Mouse (Mus musculus) forebrain, embryonic 11.5 days (tissue): ENCODE results near the gene Tmem63a. TPM values are rescaled to one million over a fixed set of nuclear protein-coding genes. Genes with fewer than 3 reads are reported as not detected.
A peak's percentile ranks its signal among the peaks of the same experiment; 100 is the strongest.
"Not testable (repeated sequence)": the region's sequence is repeated elsewhere in the genome, so short reads cannot be mapped to it uniquely, and the experiment has no call there.

Experiments
- ATAC-seq: fragments of 200-750 bp; cut with Nextera tagmentation; replicated peaks from 2 replicates; pipeline ENCODE4 v1.8.0; 2017; ENCODE audit warnings: moderate TSS enrichment; ENCODE audit not compliant: low FRiP score
- DNase-seq: peaks from one replicate; pipeline ENCODE4 v3.0.0-alpha.2; 2017; ENCODE audit warnings: low spot score
- H3K27ac ChIP-seq: fragments of 300-500 bp; sonication (generic); 2 replicates; pipeline ENCODE4 v1.5.1; 2014; ENCODE audit warnings: low read depth, low read length
- H3K27me3 ChIP-seq: fragments of 300-500 bp; sonication (generic); 2 replicates; pipeline ENCODE4 v1.6.1; 2014; ENCODE audit warnings: mild to moderate bottlenecking, low read length, mixed read lengths; ENCODE audit not compliant: control insufficient read depth, insufficient read depth
- H3K36me3 ChIP-seq: fragments of 300-500 bp; sonication (generic); 2 replicates; pipeline ENCODE4 v1.6.1; 2014; ENCODE audit warnings: mild to moderate bottlenecking, low read length, moderate library complexity, mixed read lengths; ENCODE audit not compliant: control insufficient read depth, insufficient read depth
- H3K4me1 ChIP-seq: fragments of 300-500 bp; sonication (generic); replicated peaks from 2 replicates; pipeline ENCODE4 v1.6.1; 2014; ENCODE audit warnings: low read length, mixed read lengths; ENCODE audit not compliant: control insufficient read depth, insufficient read depth
- H3K4me2 ChIP-seq: fragments of 300-500 bp; sonication (generic); 2 replicates; pipeline ENCODE4 v1.6.1; 2014; ENCODE audit warnings: low read depth, mild to moderate bottlenecking, low read length, moderate library complexity, mixed read lengths; ENCODE audit not compliant: severe bottlenecking
- H3K4me3 ChIP-seq: fragments of 300-500 bp; sonication (generic); 2 replicates; pipeline ENCODE4 v1.5.1; 2014; ENCODE audit warnings: low read depth, low read length
- H3K9ac ChIP-seq: fragments of 300-500 bp; sonication (generic); 2 replicates; pipeline ENCODE4 v1.6.1; 2014; ENCODE audit warnings: low read length
- H3K9me3 ChIP-seq: fragments of 300-500 bp; sonication (generic); 2 replicates; pipeline ENCODE4 v1.6.1; 2016; ENCODE audit warnings: low read length, mixed read lengths; ENCODE audit not compliant: control insufficient read depth
- WGBS: fragments of 180-500 bp; shearing (Covaris S2); extraction: QIAGEN DNeasy Blood & Tissue Kit; methylation state at CpG from one replicate; pipeline ENCODE4 v1.1.7; 2014; 5-methylcytosine and 5-hydroxymethylcytosine counted together
- polyA plus RNA-seq: library from polyadenylated mRNA; unstranded; fragments of >200 nt; fragmentation: Nextera tagmentation; extraction: Ambion mirVana; gene quantifications from 2 replicates; pipeline ENCODE4 v1.2.1, GENCODE M21; 2014

Gene Tmem63a
- polyA plus RNA-seq, 1 experiment from 2014 or later, result 2.7 TPM

- H3K9ac ChIP-seq, result no peak overlapping the region
- ATAC-seq, result no peak
Observed at GRCm38 (mm10) chr1:180979484-180980251, 37.5 kb downstream of the Tmem63a start.

GRCm38 (mm10) chr1:180980464-180980863, 38.3 kb downstream of the Tmem63a start:
- H3K36me3 ChIP-seq, result no peaks in the 10 kb centered on the region
- no peaks in the 10 kb centered on the region for H3K9me3 ChIP-seq
- WGBS, result 61% methylated on average over 2 of the region's 2 CpGs
- H3K4me2 ChIP-seq, result no peak overlapping the region
- H3K27me3 ChIP-seq, result no peaks in the 10 kb centered on the region
- H3K27ac ChIP-seq, result no peak overlapping the region
- DNase-seq (no peak), ATAC-seq (no peak)
- H3K4me1 ChIP-seq, result no peaks in the 10 kb centered on the region
- H3K4me3 ChIP-seq, result no peak overlapping the region
- H3K9ac ChIP-seq, result no peak overlapping the region

More at GRCm38 (mm10) chr1:180979484-180980251, 37.5 kb downstream of the Tmem63a start:
- Histone ChIP-seq H3K27ac (no peak overlapping the region), H3K9me3 (no peaks in the 10 kb centered on the region), H3K36me3 (no peaks in the 10 kb centered on the region), H3K4me2 (no peak overlapping the region), H3K27me3 (no peaks in the 10 kb centered on the region), H3K4me3 (no peak overlapping the region), H3K4me1 (no peaks in the 10 kb centered on the region)
- no peak for DNase-seq
- WGBS, result 85% methylated on average over 23 of the region's 24 CpGs

GRCm38 (mm10) chr1:180981298-180982046, 39.3 kb downstream of the Tmem63a start:
- not testable (repeated sequence) for H3K27ac ChIP-seq, H3K4me3 ChIP-seq, H3K9me3 ChIP-seq, ATAC-seq, H3K27me3 ChIP-seq, H3K9ac ChIP-seq, H3K36me3 ChIP-seq, H3K4me1 ChIP-seq, H3K4me2 ChIP-seq, DNase-seq
- WGBS, result 84% methylated on average over 7 of the region's 7 CpGs

GRCm38 (mm10) chr1:180986701-180987100, 44.6 kb downstream of the Tmem63a start:
- Histone ChIP-seq H3K9me3 (no peaks in the 10 kb centered on the region), H3K27me3 (no peaks in the 10 kb centered on the region), H3K4me3 (no peak overlapping the region), H3K4me1 (no peaks in the 10 kb centered on the region), H3K27ac (no peak overlapping the region), H3K4me2 (no peak overlapping the region), H3K36me3 (no peaks in the 10 kb centered on the region), H3K9ac (no peak overlapping the region)
- WGBS, result 91% methylated on average over 8 of the region's 8 CpGs
- no peak for ATAC-seq
- no peak for DNase-seq

GRCm38 (mm10) chr1:180987759-180988158, 45.6 kb downstream of the Tmem63a start:
- WGBS, result 5% methylated on average over 9 of the region's 9 CpGs
- Histone ChIP-seq H3K36me3 (no peaks in the 10 kb centered on the region), H3K9me3 (no peaks in the 10 kb centered on the region), H3K4me1 (no peaks in the 10 kb centered on the region), H3K4me3 (no peak overlapping the region), H3K9ac (no peak overlapping the region), H3K4me2 (no peak overlapping the region), H3K27me3 (no peaks in the 10 kb centered on the region), H3K27ac (no peak overlapping the region)
- DNase-seq (peak; percentile 90), ATAC-seq (0 out of 2 replicates have a peak, but pooled peaks have one; percentile 42)

- WGBS, result 75% methylated on average over 3 of the region's 3 CpGs
- H3K27ac ChIP-seq, result no peak overlapping the region
- no peak overlapping the region for H3K4me3 ChIP-seq
- no peaks in the 10 kb centered on the region for H3K9me3 ChIP-seq
- no peaks in the 10 kb centered on the region for H3K27me3 ChIP-seq
- DNase-seq (no peak), ATAC-seq (no peak)
- H3K4me2 ChIP-seq, result no peak overlapping the region
- H3K36me3 ChIP-seq, result no peaks in the 10 kb centered on the region
- H3K9ac ChIP-seq, result no peak overlapping the region
- H3K4me1 ChIP-seq, result no peaks in the 10 kb centered on the region
Observed at GRCm38 (mm10) chr1:180990671-180991070, 48.5 kb downstream of the Tmem63a start.

GRCm38 (mm10) chr1:180992142-180992541, 50.0 kb downstream of the Tmem63a start:
- H3K27ac ChIP-seq, result no peak overlapping the region
- no peak overlapping the region for H3K9ac ChIP-seq
- no peaks in the 10 kb centered on the region for H3K4me1 ChIP-seq
- no peak overlapping the region for H3K4me2 ChIP-seq
- 69% methylated on average over 3 of the region's 3 CpGs for WGBS
- ATAC-seq, result no peak
- no peak overlapping the region for H3K4me3 ChIP-seq
- no peak for DNase-seq
- no peaks in the 10 kb centered on the region for H3K9me3 ChIP-seq
- H3K27me3 ChIP-seq, result no peaks in the 10 kb centered on the region
- no peaks in the 10 kb centered on the region for H3K36me3 ChIP-seq

- Histone ChIP-seq H3K4me1 (no peaks in the 10 kb centered on the region), H3K4me3 (no peak overlapping the region), H3K36me3 (no peaks in the 10 kb centered on the region), H3K4me2 (no peak overlapping the region), H3K27ac (no peak overlapping the region), H3K9me3 (no peaks in the 10 kb centered on the region), H3K9ac (no peak overlapping the region), H3K27me3 (no peaks in the 10 kb centered on the region)
- WGBS, result 58% methylated on average over 10 of the region's 10 CpGs
- DNase-seq (no peak), ATAC-seq (no peak)
Observed at GRCm38 (mm10) chr1:181000501-181001092, 58.5 kb downstream of the Tmem63a start.
